Mouse (Mus musculus) bone marrow, adult 2 months (tissue): ENCODE data around the gene Ankrd13b.

ENCODE experiments used
- CTCF ChIP-seq: fragments of 200-500 bp; IDR thresholded peaks from 2 replicates; pipeline ENCODE4 v1.5.1; 2011; ENCODE audit warnings: low read length, control low read depth; ENCODE audit not compliant: control insufficient read depth, insufficient read depth
- POLR2A ChIP-seq: fragments of 200-500 bp; IDR thresholded peaks from 2 replicates; pipeline ENCODE4 v1.6.1; 2011; ENCODE audit warnings: low read depth, mild to moderate bottlenecking, control low read depth, low read length, borderline replicate concordance; ENCODE audit not compliant: control insufficient read depth

DNA sequence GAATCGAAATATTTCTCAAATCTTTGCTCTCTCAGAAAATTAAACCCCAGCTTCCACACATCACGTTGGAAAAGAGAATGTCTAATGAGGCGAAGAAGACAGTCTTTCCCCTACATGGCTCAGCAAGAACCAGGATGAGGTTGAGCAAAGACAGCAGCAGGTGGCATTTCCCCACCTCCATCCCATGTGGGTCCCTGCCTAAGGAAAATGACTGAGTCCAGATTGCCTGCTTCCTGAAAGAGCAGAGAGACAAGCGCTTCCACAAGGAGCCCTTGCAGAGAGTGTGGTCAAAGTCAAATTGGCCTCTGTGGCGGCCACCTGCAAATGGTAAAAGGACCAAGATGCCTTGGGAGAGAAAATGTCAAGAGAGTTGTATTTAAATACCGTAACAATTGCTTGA is 973 bp upstream of the Ankrd13b start:
- TF ChIP-seq CTCF = no peak
- no peak for TF ChIP-seq POLR2A
